Mouse (Mus musculus) C2C12 (cell line): ENCODE measurements around the gene Cdh20.

ENCODE experiments used
- CEBPB ChIP-seq: IDR thresholded peaks from one replicate; pipeline ENCODE4 v1.6.1; 2011; ENCODE audit warnings: low read depth, mild to moderate bottlenecking, control low read depth, moderate library complexity
- CTCF ChIP-seq: IDR thresholded peaks from one replicate; pipeline ENCODE4 v1.5.1; 2011; ENCODE audit not compliant: control insufficient read depth, insufficient read depth, insufficient read length
- MAX ChIP-seq: IDR thresholded peaks from one replicate; pipeline ENCODE4 v1.6.1; 2011; ENCODE audit warnings: mild to moderate bottlenecking, control low read depth
- MYOD1 ChIP-seq: IDR thresholded peaks from one replicate; pipeline ENCODE4 v1.6.1; 2011; ENCODE audit warnings: low read depth; ENCODE audit not compliant: control insufficient read depth, insufficient read length
- MYOG ChIP-seq: IDR thresholded peaks from one replicate; pipeline ENCODE4 v1.6.1; 2011; ENCODE audit not compliant: control insufficient read depth, insufficient read length; ENCODE audit errors: extremely low read depth

- TF ChIP-seq MYOD1 (no peak), MAX (no peak), CTCF (no peak), CEBPB (no peak), MYOG (no peak)
Measured at GRCm38 (mm10) chr1:105003786-105004185, 235.5 kb downstream of the Cdh20 start.
